Mouse (Mus musculus) stomach, postnatal 0 days (tissue): Measurements from ENCODE around the gene Rftn1. TPM values are rescaled to one million over a fixed set of nuclear protein-coding genes. Genes with fewer than 3 reads are reported as not detected.

Experiments used
- ATAC-seq: fragments of 200-750 bp; cut with Nextera tagmentation; 2 replicates; pipeline ENCODE4 v1.8.0; 2017; ENCODE audit not compliant: low FRiP score, low TSS enrichment
- DNase-seq: peaks from one replicate; pipeline ENCODE4 v3.0.0-alpha.2; 2016; ENCODE audit warnings: low spot score
- H3K27ac ChIP-seq: fragments of 300-500 bp; sonication (generic); replicated peaks from 2 replicates; pipeline ENCODE4 v1.5.1; 2014; ENCODE audit warnings: mild to moderate bottlenecking, control low read depth
- H3K27me3 ChIP-seq: fragments of 300-500 bp; sonication (generic); 2 replicates; pipeline ENCODE4 v1.6.1; 2014; ENCODE audit warnings: low read length; ENCODE audit not compliant: control insufficient read depth, insufficient read depth
- H3K36me3 ChIP-seq: fragments of 300-500 bp; sonication (generic); 2 replicates; pipeline ENCODE4 v1.6.1; 2014; ENCODE audit warnings: low read length, mixed read lengths; ENCODE audit not compliant: control insufficient read depth, insufficient read depth
- H3K4me1 ChIP-seq: fragments of 300-500 bp; sonication (generic); replicated peaks from 2 replicates; pipeline ENCODE4 v1.6.1; 2014; ENCODE audit warnings: antibody characterized with exemption; ENCODE audit not compliant: control insufficient read depth, insufficient read depth
- H3K4me2 ChIP-seq: fragments of 300-500 bp; sonication (generic); replicated peaks from 2 replicates; pipeline ENCODE4 v1.6.1; 2014; ENCODE audit warnings: low read depth, mild to moderate bottlenecking, control low read depth, moderate library complexity
- H3K4me3 ChIP-seq: fragments of 300-500 bp; sonication (generic); 2 replicates; pipeline ENCODE4 v1.5.1; 2014; ENCODE audit warnings: low read depth, low read length, control low read depth
- H3K9ac ChIP-seq: fragments of 300-500 bp; sonication (generic); 2 replicates; pipeline ENCODE4 v1.6.1; 2014; ENCODE audit warnings: mild to moderate bottlenecking, low read length, control low read depth, mixed read lengths
- H3K9me3 ChIP-seq: fragments of 300-500 bp; sonication (generic); 2 replicates; pipeline ENCODE4 v1.6.1; 2016; ENCODE audit warnings: low read length; ENCODE audit not compliant: control insufficient read depth
- CTCF ChIP-seq: IDR thresholded peaks from 2 replicates; pipeline ENCODE4 v1.5.1; 2016; ENCODE audit warnings: antibody characterized with exemption, low read depth, mild to moderate bottlenecking, moderate library complexity
- EP300 ChIP-seq: optimal IDR thresholded peaks from 2 replicates; pipeline ENCODE3; 2016; ENCODE audit warnings: antibody characterized with exemption
- WGBS: fragments of 180-500 bp; shearing (Covaris S2); extraction: QIAGEN DNeasy Blood & Tissue Kit; methylation state at CpG from one replicate; pipeline ENCODE4 v1.1.7; 2014; 5-methylcytosine and 5-hydroxymethylcytosine counted together
- polyA plus RNA-seq: library from polyadenylated mRNA; unstranded; fragments of >200 nt; fragmentation: Nextera tagmentation; extraction: Ambion mirVana; gene quantifications from 2 replicates; pipeline ENCODE4 v1.2.1, GENCODE M21; 2015

Rftn1 gene
- polyA plus RNA-seq, 1 experiment from 2014 or later: 7.1 TPM

- no peak overlapping the region for H3K4me2 ChIP-seq
- no peak for ATAC-seq
Observed at GRCm38 (mm10) chr17:50069897-50070636, 120.4 kb downstream of the Rftn1 start.

GRCm38 (mm10) chr17:50069205-50069604 is 121.3 kb downstream of the Rftn1 start:
- H3K9me3 ChIP-seq: no peaks in the 10 kb centered on the region
- ATAC-seq (no peak), DNase-seq (no peak)
- H3K27me3 ChIP-seq: no peaks in the 10 kb centered on the region
- H3K9ac ChIP-seq: no peak overlapping the region
- no peaks in the 10 kb centered on the region for H3K4me1 ChIP-seq
- H3K36me3 ChIP-seq: no peaks in the 10 kb centered on the region
- WGBS: 70% methylated on average over 5 of the region's 5 CpGs
- H3K4me2 ChIP-seq: no peak overlapping the region
- no peak overlapping the region for H3K27ac ChIP-seq
- no peak overlapping the region for H3K4me3 ChIP-seq
- TF ChIP-seq CTCF (no peak), EP300 (no peak)

More at GRCm38 (mm10) chr17:50069897-50070636, 120.4 kb downstream of the Rftn1 start:
- no peaks in the 10 kb centered on the region for H3K4me1 ChIP-seq
- H3K4me3 ChIP-seq: no peak overlapping the region
- H3K9ac ChIP-seq: no peak overlapping the region
- WGBS: 28% methylated on average over 10 of the region's 10 CpGs
- no peaks in the 10 kb centered on the region for H3K27me3 ChIP-seq
- no peak for TF ChIP-seq CTCF
- TF ChIP-seq EP300: no peak
- H3K9me3 ChIP-seq: no peaks in the 10 kb centered on the region
- H3K36me3 ChIP-seq: no peaks in the 10 kb centered on the region
- DNase-seq: no peak
- no peak overlapping the region for H3K27ac ChIP-seq

GRCm38 (mm10) chr17:50068681-50069138 is 121.8 kb downstream of the Rftn1 start:
- H3K27ac ChIP-seq: no peak overlapping the region
- no peaks in the 10 kb centered on the region for H3K36me3 ChIP-seq
- H3K9me3 ChIP-seq: no peaks in the 10 kb centered on the region
- ATAC-seq: no peak
- 80% methylated on average over 10 of the region's 10 CpGs for WGBS
- TF ChIP-seq EP300: no peak
- DNase-seq: no peak
- no peak overlapping the region for H3K4me3 ChIP-seq
- H3K9ac ChIP-seq: no peak overlapping the region
- H3K4me1 ChIP-seq: no peaks in the 10 kb centered on the region
- no peak overlapping the region for H3K4me2 ChIP-seq
- H3K27me3 ChIP-seq: no peaks in the 10 kb centered on the region

- Histone ChIP-seq H3K9me3 (no peaks in the 10 kb centered on the region), H3K4me2 (no peak overlapping the region), H3K9ac (no peak overlapping the region), H3K36me3 (no peaks in the 10 kb centered on the region), H3K4me1 (no peaks in the 10 kb centered on the region), H3K27me3 (no peaks in the 10 kb centered on the region), H3K27ac (no peak overlapping the region), H3K4me3 (no peak overlapping the region)
- ATAC-seq: no peak
- DNase-seq: no peak
- 90% methylated on average over 5 of the region's 5 CpGs for WGBS
- TF ChIP-seq EP300 (no peak), CTCF (no peak)
Observed at GRCm38 (mm10) chr17:50067774-50068680, 122.4 kb downstream of the Rftn1 start.

GRCm38 (mm10) chr17:50066822-50067713 is 123.4 kb downstream of the Rftn1 start:
- 89% methylated on average over 8 of the region's 8 CpGs for WGBS
- H3K9ac ChIP-seq: no peak overlapping the region
- no peak overlapping the region for H3K27ac ChIP-seq

More at GRCm38 (mm10) chr17:50066822-50067713, 123.4 kb downstream of the Rftn1 start:
- no peak for DNase-seq
- ATAC-seq: no peak
- TF ChIP-seq CTCF (no peak), EP300 (no peak)
- Histone ChIP-seq H3K4me1 (no peaks in the 10 kb centered on the region), H3K9me3 (no peaks in the 10 kb centered on the region), H3K27me3 (no peaks in the 10 kb centered on the region), H3K4me2 (no peak overlapping the region), H3K4me3 (no peak overlapping the region), H3K36me3 (no peaks in the 10 kb centered on the region)
